Mouse (Mus musculus): ENCODE measurements at regions not wholly inside any gene's neighbourhood (a gene's known extent, or its start where the extent isn't known, plus 50 kb on each side); places are given as distances from the start of the nearest gene placed in this dataset.

DNA sequence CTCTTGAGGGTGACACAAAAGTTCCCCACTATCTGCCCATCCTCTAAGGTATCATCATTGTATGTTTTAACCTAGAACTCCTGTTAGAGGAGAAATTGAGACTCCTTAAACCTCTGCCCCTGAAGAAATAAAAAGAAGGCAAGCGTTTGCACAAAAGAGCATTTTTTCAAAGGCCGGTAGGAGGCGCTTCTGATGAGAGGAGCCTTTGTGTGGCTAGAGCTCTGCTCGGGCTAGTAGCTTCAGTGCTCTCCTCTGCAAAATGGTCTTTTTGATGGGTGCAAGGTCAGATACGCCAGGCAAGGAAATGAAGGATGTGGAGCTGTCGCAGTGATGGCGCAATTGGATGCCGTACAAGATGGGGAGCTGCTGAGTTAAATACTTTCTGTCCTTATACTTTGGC is 649.0 kb downstream of the Dhx35 start:
- H3K36me3 ChIP-seq (ENCODE audit: control insufficient read depth, insufficient read depth, low read length), result no peaks in the 10 kb centered on the region
- DNase-seq (ENCODE audit: low spot score) (peak; percentile 63), ATAC-seq (ENCODE audit: low read depth) (no peak)
- H3K9ac ChIP-seq (ENCODE audit: low read depth, low read length), result no peak overlapping the region
- H3K27me3 ChIP-seq (replicated peaks; ENCODE audit: control insufficient read depth, insufficient read depth, low read length), result 0 out of 2 replicates have a peak, but pooled peaks cover 5% of the 10 kb centered on the region
- H3K9me3 ChIP-seq (ENCODE audit: control insufficient read depth, low read length), result no peaks in the 10 kb centered on the region
- no peaks in the 10 kb centered on the region for H3K4me1 ChIP-seq (ENCODE audit: control insufficient read depth, insufficient read depth, low read length)
- 16% methylated on average over 8 of the region's 8 CpGs for WGBS
- no peak overlapping the region for H3K4me3 ChIP-seq (ENCODE audit: low read depth, low read length)
- no peak overlapping the region for H3K4me2 ChIP-seq (ENCODE audit: low read depth, low read length)
- no peak overlapping the region for H3K27ac ChIP-seq (replicated peaks; ENCODE audit: low read depth, low read length)

DNA sequence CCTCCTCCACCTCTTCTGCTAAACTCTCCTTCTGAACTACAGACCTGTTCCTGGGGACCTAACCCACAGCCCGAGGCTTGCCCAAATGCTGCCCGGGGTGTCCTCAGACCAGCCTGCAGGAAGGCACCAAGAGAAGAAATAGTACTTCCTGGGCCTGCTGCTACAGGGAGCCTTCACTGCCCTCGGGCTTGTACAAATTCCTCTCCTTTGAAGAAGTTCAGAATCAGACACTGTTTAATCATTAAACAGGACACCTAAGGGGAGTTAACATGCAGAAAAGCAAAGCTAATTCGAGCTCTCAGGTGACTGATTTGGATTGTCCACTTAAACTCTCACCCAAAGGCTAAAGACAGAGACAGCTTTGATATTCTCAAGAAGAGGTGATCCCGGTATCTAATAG is 651.8 kb downstream of the Dhx35 start:
- Histone ChIP-seq H3K4me3 (ENCODE audit: low read depth, low read length) (no peak overlapping the region), H3K27ac (replicated peaks; ENCODE audit: low read depth, low read length) (no peak overlapping the region), H3K36me3 (ENCODE audit: control insufficient read depth, insufficient read depth, low read length) (no peaks in the 10 kb centered on the region), H3K4me1 (ENCODE audit: control insufficient read depth, insufficient read depth, low read length) (no peaks in the 10 kb centered on the region), H3K9me3 (ENCODE audit: control insufficient read depth, low read length) (no peaks in the 10 kb centered on the region), H3K9ac (ENCODE audit: low read depth, low read length) (no peak overlapping the region), H3K4me2 (ENCODE audit: low read depth, low read length) (no peak overlapping the region), H3K27me3 (replicated peaks; ENCODE audit: control insufficient read depth, insufficient read depth, low read length) (0 out of 2 replicates have a peak, but pooled peaks cover 5% of the 10 kb centered on the region)
- WGBS, result 72% methylated on average over 5 of the region's 5 CpGs
- ATAC-seq (ENCODE audit: low read depth) (no peak), DNase-seq (ENCODE audit: low spot score) (no peak)

- whole genome bisulfite sequencing, result 80% methylated on average over 5 of the region's 5 CpGs
- Histone ChIP-seq H3K27ac (replicated peaks; ENCODE audit: low read depth, low read length) (no peak overlapping the region), H3K4me2 (ENCODE audit: low read depth, low read length) (no peak overlapping the region), H3K9me3 (ENCODE audit: control insufficient read depth, low read length) (no peaks in the 10 kb centered on the region), H3K9ac (ENCODE audit: low read depth, low read length) (no peak overlapping the region), H3K4me3 (ENCODE audit: low read depth, low read length) (no peak overlapping the region), H3K27me3 (replicated peaks; ENCODE audit: control insufficient read depth, insufficient read depth, low read length) (0 out of 2 replicates have a peak, but pooled peaks cover 5% of the 10 kb centered on the region), H3K4me1 (ENCODE audit: control insufficient read depth, insufficient read depth, low read length) (no peaks in the 10 kb centered on the region), H3K36me3 (ENCODE audit: control insufficient read depth, insufficient read depth, low read length) (no peaks in the 10 kb centered on the region)
- ATAC-seq (ENCODE audit: low read depth) (no peak), DNase-seq (ENCODE audit: low spot score) (no peak)
Observed at GRCm38 (mm10) chr2:159446886-159447285, 652.3 kb downstream of the Dhx35 start.

GRCm38 (mm10) chr2:159448976-159449375 is 654.4 kb downstream of the Dhx35 start:
- no peaks in the 10 kb centered on the region for H3K4me1 ChIP-seq (ENCODE audit: control insufficient read depth, insufficient read depth, low read length)
- H3K9ac ChIP-seq (ENCODE audit: low read depth, low read length), result no peak overlapping the region
- 90% methylated on average over 5 of the region's 5 CpGs for WGBS
- H3K9me3 ChIP-seq (ENCODE audit: control insufficient read depth, low read length), result no peaks in the 10 kb centered on the region
- no peaks in the 10 kb centered on the region for H3K36me3 ChIP-seq (ENCODE audit: control insufficient read depth, insufficient read depth, low read length)
- H3K27ac ChIP-seq (replicated peaks; ENCODE audit: low read depth, low read length), result no peak overlapping the region
- no peak for ATAC-seq (ENCODE audit: low read depth)
- H3K4me2 ChIP-seq (ENCODE audit: low read depth, low read length), result no peak overlapping the region
- DNase-seq (ENCODE audit: low spot score), result no peak
- no peak overlapping the region for H3K4me3 ChIP-seq (ENCODE audit: low read depth, low read length)
- 0 out of 2 replicates have a peak, but pooled peaks cover under 1% of the 10 kb centered on the region for H3K27me3 ChIP-seq (replicated peaks; ENCODE audit: control insufficient read depth, insufficient read depth, low read length)

GRCm38 (mm10) chr2:159451439-159451838 is 656.8 kb downstream of the Dhx35 start:
- Histone ChIP-seq H3K27ac (replicated peaks; ENCODE audit: low read depth, low read length) (no peak overlapping the region), H3K4me3 (ENCODE audit: low read depth, low read length) (no peak overlapping the region), H3K4me2 (ENCODE audit: low read depth, low read length) (no peak overlapping the region), H3K36me3 (ENCODE audit: control insufficient read depth, insufficient read depth, low read length) (no peaks in the 10 kb centered on the region), H3K4me1 (ENCODE audit: control insufficient read depth, insufficient read depth, low read length) (no peaks in the 10 kb centered on the region), H3K9me3 (ENCODE audit: control insufficient read depth, low read length) (no peaks in the 10 kb centered on the region), H3K27me3 (replicated peaks; ENCODE audit: control insufficient read depth, insufficient read depth, low read length) (no peaks in the 10 kb centered on the region), H3K9ac (ENCODE audit: low read depth, low read length) (no peak overlapping the region)
- WGBS, result 62% methylated on average over 9 of the region's 9 CpGs
- ATAC-seq (ENCODE audit: low read depth), result no peak
- DNase-seq (ENCODE audit: low spot score), result no peak

GRCm38 (mm10) chr2:159481399-159482080 is 686.9 kb downstream of the Dhx35 start:
- Histone ChIP-seq H3K9ac (ENCODE audit: low read depth, low read length) (no peak overlapping the region), H3K27me3 (replicated peaks; ENCODE audit: control insufficient read depth, insufficient read depth, low read length) (no peaks in the 10 kb centered on the region), H3K27ac (replicated peaks; ENCODE audit: low read depth, low read length) (no peak overlapping the region; the same call in 1 of the 2 replicates), H3K4me3 (ENCODE audit: low read depth, low read length) (no peak overlapping the region), H3K9me3 (ENCODE audit: control insufficient read depth, low read length) (no peaks in the 10 kb centered on the region), H3K36me3 (ENCODE audit: control insufficient read depth, insufficient read depth, low read length) (no peaks in the 10 kb centered on the region), H3K4me1 (ENCODE audit: control insufficient read depth, insufficient read depth, low read length) (no peaks in the 10 kb centered on the region), H3K4me2 (ENCODE audit: low read depth, low read length) (no peak overlapping the region)
- 29% methylated on average over 6 of the region's 6 CpGs for WGBS
- ATAC-seq (ENCODE audit: low read depth), result peak; percentile 65; the same call in 1 of the 2 replicates
- peak; percentile 83 for DNase-seq (ENCODE audit: low spot score)

DNA sequence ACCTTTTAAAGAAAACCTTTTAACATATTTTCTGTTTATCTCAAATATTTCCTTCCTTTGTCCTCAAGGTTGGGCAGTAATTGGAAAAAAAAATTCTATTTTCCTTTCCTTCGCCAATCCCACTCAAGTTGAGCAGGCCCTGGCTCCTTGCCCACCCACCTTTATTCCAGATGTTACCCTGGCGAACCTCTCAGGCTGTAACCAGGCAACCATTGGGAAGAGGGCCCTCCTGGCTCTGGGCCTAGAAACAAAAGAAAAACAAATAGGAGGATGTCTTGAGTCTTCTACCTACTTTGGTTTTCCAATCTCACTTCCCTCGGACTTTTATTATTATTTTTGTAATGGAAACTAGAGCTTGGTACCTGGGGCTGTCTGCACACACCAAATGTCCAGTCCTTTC is 696.5 kb downstream of the Dhx35 start:
- H3K27ac ChIP-seq (replicated peaks; ENCODE audit: low read depth, low read length), result 0 out of 2 replicates have a peak overlapping the region, but pooled peaks have one; percentile 2
- peak; percentile 88 for DNase-seq (ENCODE audit: low spot score)
- no peak overlapping the region for H3K9ac ChIP-seq (ENCODE audit: low read depth, low read length)
- H3K27me3 ChIP-seq (replicated peaks; ENCODE audit: control insufficient read depth, insufficient read depth, low read length), result no peaks in the 10 kb centered on the region
- no peaks in the 10 kb centered on the region for H3K36me3 ChIP-seq (ENCODE audit: control insufficient read depth, insufficient read depth, low read length)
- ATAC-seq (ENCODE audit: low read depth), result peak; percentile 82
- WGBS, result 18% methylated on average over 3 of the region's 3 CpGs
- H3K4me3 ChIP-seq (ENCODE audit: low read depth, low read length), result no peak overlapping the region
- no peak overlapping the region for H3K4me2 ChIP-seq (ENCODE audit: low read depth, low read length)
- H3K4me1 ChIP-seq (ENCODE audit: control insufficient read depth, insufficient read depth, low read length), result no peaks in the 10 kb centered on the region
- peaks cover 5% of the 10 kb centered on the region; the same call in 1 of the 2 replicates for H3K9me3 ChIP-seq (ENCODE audit: control insufficient read depth, low read length)

DNA sequence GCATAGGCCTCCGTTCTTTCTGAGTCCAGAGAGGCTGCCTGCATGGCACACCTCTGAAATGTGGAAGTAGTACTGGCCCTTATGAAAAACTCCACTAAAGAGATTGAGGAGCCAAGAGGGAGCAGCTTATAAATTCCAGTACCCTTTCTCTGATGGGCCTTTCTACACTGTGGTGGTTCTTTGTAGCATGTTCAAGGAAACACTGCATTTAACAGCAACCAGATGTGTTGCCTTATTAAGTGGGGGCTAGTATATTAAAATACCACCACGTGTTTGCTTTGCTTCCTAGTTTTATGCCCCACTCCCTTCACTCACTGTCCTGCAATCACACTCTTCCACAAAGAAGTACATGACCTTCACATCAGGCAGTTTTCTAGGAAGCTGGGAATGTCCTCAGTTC is 704.1 kb downstream of the Dhx35 start:
- WGBS, result 41% methylated on average over 2 of the region's 2 CpGs
- no peak overlapping the region for H3K9ac ChIP-seq (ENCODE audit: low read depth, low read length)
- ATAC-seq (ENCODE audit: low read depth), result no peak
- peaks cover 13% of the 10 kb centered on the region; the same call in 1 of the 2 replicates for H3K4me1 ChIP-seq (ENCODE audit: control insufficient read depth, insufficient read depth, low read length)
- no peak overlapping the region for H3K4me3 ChIP-seq (ENCODE audit: low read depth, low read length)
- DNase-seq (ENCODE audit: low spot score), result no peak
- H3K36me3 ChIP-seq (ENCODE audit: control insufficient read depth, insufficient read depth, low read length), result no peaks in the 10 kb centered on the region
- H3K27me3 ChIP-seq (replicated peaks; ENCODE audit: control insufficient read depth, insufficient read depth, low read length), result no peaks in the 10 kb centered on the region
- H3K27ac ChIP-seq (replicated peaks; ENCODE audit: low read depth, low read length), result no peak overlapping the region
- peaks cover 6% of the 10 kb centered on the region; the same call in 1 of the 2 replicates for H3K9me3 ChIP-seq (ENCODE audit: control insufficient read depth, low read length)
- no peak overlapping the region for H3K4me2 ChIP-seq (ENCODE audit: low read depth, low read length)

DNA sequence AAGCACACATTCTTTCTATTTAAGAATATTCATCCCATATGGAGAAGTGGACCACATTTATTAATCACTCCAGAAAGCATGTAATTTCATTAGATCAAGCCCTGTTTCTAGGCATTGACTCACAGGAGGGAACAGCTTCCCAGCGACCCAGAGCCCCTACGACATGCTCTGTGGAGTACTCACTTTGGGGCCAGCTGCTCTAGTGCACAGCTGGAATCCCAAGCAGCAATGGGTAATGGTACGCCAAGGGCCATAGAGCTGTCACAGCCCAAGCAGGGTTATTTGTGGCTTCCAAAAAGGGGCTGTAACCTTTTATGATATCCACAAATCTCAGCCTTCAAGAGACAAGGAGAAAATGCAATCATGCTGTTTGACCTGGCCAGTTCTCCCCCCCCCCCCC is 706.4 kb downstream of the Dhx35 start:
- ATAC-seq (ENCODE audit: low read depth) (peak; percentile 76), DNase-seq (ENCODE audit: low spot score) (peak; percentile 60)
- Histone ChIP-seq H3K9me3 (ENCODE audit: control insufficient read depth, low read length) (peaks cover 1% of the 10 kb centered on the region; the same call in 1 of the 2 replicates), H3K4me1 (ENCODE audit: control insufficient read depth, insufficient read depth, low read length) (peaks cover 13% of the 10 kb centered on the region; the same call in 1 of the 2 replicates), H3K27me3 (replicated peaks; ENCODE audit: control insufficient read depth, insufficient read depth, low read length) (no peaks in the 10 kb centered on the region), H3K4me2 (ENCODE audit: low read depth, low read length) (no peak overlapping the region), H3K9ac (ENCODE audit: low read depth, low read length) (no peak overlapping the region), H3K27ac (replicated peaks; ENCODE audit: low read depth, low read length) (no peak overlapping the region), H3K4me3 (ENCODE audit: low read depth, low read length) (no peak overlapping the region), H3K36me3 (ENCODE audit: control insufficient read depth, insufficient read depth, low read length) (no peaks in the 10 kb centered on the region)
- 38% methylated on average over 3 of the region's 3 CpGs for WGBS

Data from embryonic facial prominence, embryonic 14.5 days (tissue).